Mouse (Mus musculus) bone marrow macrophage, adult 2 months (primary cell): ENCODE data around the gene Epas1.

Source experiments
- CTCF ChIP-seq: IDR thresholded peaks from 2 replicates; pipeline ENCODE4 v1.5.1; 2012; ENCODE audit warnings: low read depth, mild to moderate bottlenecking, low read length, moderate library complexity
- POLR2A ChIP-seq: IDR thresholded peaks from 2 replicates; pipeline ENCODE4 v1.6.1; 2012; ENCODE audit warnings: mild to moderate bottlenecking, low read depth, low read length, borderline replicate concordance

DNA sequence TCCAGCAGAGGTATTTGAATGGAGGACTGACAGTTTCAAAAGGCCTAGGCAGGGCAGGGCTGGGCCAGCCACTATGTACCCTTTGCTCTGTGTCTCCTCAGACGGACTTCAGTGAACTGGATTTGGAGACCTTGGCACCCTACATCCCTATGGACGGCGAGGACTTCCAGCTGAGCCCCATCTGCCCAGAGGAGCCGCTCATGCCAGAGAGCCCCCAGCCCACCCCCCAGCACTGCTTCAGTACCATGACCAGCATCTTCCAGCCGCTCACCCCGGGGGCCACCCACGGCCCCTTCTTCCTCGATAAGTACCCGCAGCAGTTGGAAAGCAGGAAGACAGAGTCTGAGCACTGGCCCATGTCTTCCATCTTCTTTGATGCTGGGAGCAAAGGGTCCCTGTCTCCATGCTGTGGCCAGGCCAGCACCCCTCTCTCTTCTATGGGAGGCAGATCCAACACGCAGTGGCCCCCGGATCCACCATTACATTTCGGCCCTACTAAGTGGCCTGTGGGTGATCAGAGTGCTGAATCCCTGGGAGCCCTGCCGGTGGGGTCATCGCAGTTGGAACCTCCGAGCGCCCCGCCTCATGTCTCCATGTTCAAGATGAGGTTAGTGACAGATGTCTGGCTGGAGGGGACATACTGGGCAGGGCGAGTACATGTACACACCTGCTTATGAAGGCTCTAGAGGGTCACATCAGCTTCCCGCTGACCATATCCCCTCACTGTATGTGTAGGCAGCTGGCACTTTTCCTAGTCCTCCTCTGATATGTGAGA is 74.1 kb downstream of the Epas1 start:
- TF ChIP-seq CTCF (no peak), POLR2A (no peak)
